In genomic region chr2:9905995-9906394, GRCm38 (mm10) we compare ENCODE assay signal across 8 mouse cellular contexts. TPM values are rescaled to one million over a fixed set of nuclear protein-coding genes. Genes with fewer than 3 reads are reported as not detected.
A peak's percentile ranks its signal among the peaks of the same experiment; 100 is the strongest.
DNase-seq lines count a peak whose midpoint lies in the region; ATAC-seq and TF ChIP-seq lines count a peak whose summit lies in the region.

No protein-coding gene starts in this region.

- H3K9me3 ChIP-seq in heart, embryonic 14.5 days (ENCODE audit: control insufficient read depth, low read length): no peaks in the 10 kb centered on the region
- no peaks in the 10 kb centered on the region for H3K9me3 ChIP-seq in G1E (replicated peaks)
- H3K9me3 ChIP-seq in embryonic facial prominence, embryonic 14.5 days (ENCODE audit: control insufficient read depth, low read length): no peaks in the 10 kb centered on the region

- H3K9ac ChIP-seq in heart, embryonic 14.5 days (ENCODE audit: low read length): no peak overlapping the region
- H3K9ac ChIP-seq in embryonic facial prominence, embryonic 14.5 days (ENCODE audit: low read depth, low read length): no peak overlapping the region

- H3K4me3 ChIP-seq in heart, embryonic 14.5 days (ENCODE audit: control insufficient read depth in 1 of 2, insufficient read depth in 1 of 2, low read depth in 1 of 2, low read length in 2 of 2): peak overlapping the region; percentile 14 to 20
- H3K4me3 ChIP-seq in G1E (ENCODE audit: low read depth, low read length): peak overlapping the region; percentile 59; the same call in 1 of the 2 replicates
- H3K4me3 ChIP-seq in embryonic facial prominence, embryonic 14.5 days (ENCODE audit: low read depth, low read length): peak overlapping the region; percentile 7

- no peak for TF ChIP-seq CTCF in G1E (IDR thresholded peaks at IDR 0.05; ENCODE audit: low read depth, low read length)

- no peaks in the 10 kb centered on the region for H3K36me3 ChIP-seq in heart, embryonic 14.5 days (ENCODE audit: control insufficient read depth, insufficient read depth, low read length)
- no peaks in the 10 kb centered on the region for H3K36me3 ChIP-seq in G1E (replicated peaks)
- no peaks in the 10 kb centered on the region for H3K36me3 ChIP-seq in embryonic facial prominence, embryonic 14.5 days (ENCODE audit: control insufficient read depth, insufficient read depth, low read length)

- no peaks in the 10 kb centered on the region for H3K27me3 ChIP-seq in heart, embryonic 14.5 days (ENCODE audit: control insufficient read depth, insufficient read depth, low read length)
- H3K27me3 ChIP-seq in G1E (ENCODE audit: insufficient read depth, low read length): peaks cover 9% of the 10 kb centered on the region; the same call in 1 of the 2 replicates
- peaks cover 5% of the 10 kb centered on the region; the same call in 1 of the 2 replicates for H3K27me3 ChIP-seq in embryonic facial prominence, embryonic 14.5 days (replicated peaks; ENCODE audit: control insufficient read depth, insufficient read depth, low read length)

- peaks cover 4 to 6% of the 10 kb centered on the region in 2 experiments; a peak in 2 of 4 replicates for H3K4me1 ChIP-seq in heart, embryonic 14.5 days (ENCODE audit: control insufficient read depth in 2 of 2, insufficient read depth in 2 of 2, low read length in 2 of 2)
- peaks cover 35% of the 10 kb centered on the region for H3K4me1 ChIP-seq in G1E (ENCODE audit: insufficient read depth, low read depth, low read length)
- no peaks in the 10 kb centered on the region for H3K4me1 ChIP-seq in embryonic facial prominence, embryonic 14.5 days (ENCODE audit: control insufficient read depth, insufficient read depth, low read length)

- intact Hi-C loops in left cerebral cortex, postnatal 4 days (cut with DNase I): no loop called here

- no peak overlapping the region for H3K27ac ChIP-seq in heart, embryonic 14.5 days (replicated peaks in 1 of 2; ENCODE audit: control insufficient read depth in 1 of 2, insufficient read depth in 1 of 2, low read depth in 2 of 2, low read length in 2 of 2)
- no peak overlapping the region for H3K27ac ChIP-seq in embryonic facial prominence, embryonic 14.5 days (replicated peaks; ENCODE audit: low read depth, low read length)

- no peak for ATAC-seq in heart, embryonic 14.5 days (ENCODE audit: insufficient number of reproducible peaks, insufficient read depth, low FRiP score, low read depth)
- ATAC-seq in G1E (ENCODE audit: extremely low read depth, insufficient number of reproducible peaks, low FRiP score, poor library complexity, severe bottlenecking): peak; percentile 60
- ATAC-seq in embryonic facial prominence, embryonic 14.5 days (ENCODE audit: low read depth): no peak

- DNase-seq in heart, postnatal 4 days: no peak
- peak; percentile 45 for DNase-seq in G1E (ENCODE audit: low spot score)
- no peak for DNase-seq in embryonic facial prominence, embryonic 14.5 days (ENCODE audit: low spot score)
- peak; percentile 38 for DNase-seq in liver
- no peak for DNase-seq in cerebellum, adult 8-10 months
- DNase-seq in left cerebral cortex, postnatal 4 days: no peak
- DNase-seq in layer of hippocampus, adult 8-10 months (ENCODE audit: low spot score in 2 of 2): no peak

- peak overlapping the region; percentile 63 for H3K4me2 ChIP-seq in heart, embryonic 14.5 days (ENCODE audit: low read length)
- peak overlapping the region; percentile 43 for H3K4me2 ChIP-seq in embryonic facial prominence, embryonic 14.5 days (ENCODE audit: low read depth, low read length)

- 2% methylated on average over 11 of the region's 11 CpGs for WGBS in heart, embryonic 14.5 days
- WGBS in embryonic facial prominence, embryonic 14.5 days: 9% methylated on average over 10 of the region's 11 CpGs

RNA-seq across cellular contexts. Expression of gene Gata3, which starts 16.2 kb away (rescaled TPM):
- polyA plus RNA-seq in heart, embryonic 14.5 days (2014; fragmentation: Nextera tagmentation; extraction: Ambion mirVana): 2.4 and 3.1 TPM in 2 replicates
- total RNA-seq in heart, postnatal 4 days (2021): 1 to 10 TPM; 1.0 to 1.1 TPM
- 13.5 and 19.2 TPM in 2 replicates for total RNA-seq in G1E (2014; fragmentation: Nextera tagmentation)
- total RNA-seq in G1E (2017): 1.9 TPM in 2 replicates
- 17.8 and 18.4 TPM in 2 replicates for polyA plus RNA-seq in G1E (2012)
- polyA plus RNA-seq in embryonic facial prominence, embryonic 14.5 days (2014; fragmentation: Nextera tagmentation; extraction: Ambion mirVana): 15.7 and 23.1 TPM in 2 replicates
- 1 to 10 TPM; 1.0 to 1.5 TPM for total RNA-seq in left cerebral cortex, postnatal 4 days (2021)
- under 1 TPM in 2 of 4 experiments, not detected in 2; 0.09 to 0.47 TPM for total RNA-seq in layer of hippocampus, adult 8-10 months (2022)

RNA-seq across cellular contexts. Expression of gene 9230102O04Rik, which starts 16.7 kb away (rescaled TPM):
- not detected in 2 replicates for polyA plus RNA-seq in heart, embryonic 14.5 days (2014; fragmentation: Nextera tagmentation; extraction: Ambion mirVana)
- total RNA-seq in heart, postnatal 4 days (2021): not detected
- total RNA-seq in G1E (2014; fragmentation: Nextera tagmentation) (12.2 and 13.6 TPM in 2 replicates), G1E (2017) (3.9 and 5.0 TPM in 2 replicates)
- 2.9 and 4.9 TPM in 2 replicates for polyA plus RNA-seq in G1E (2012)
- 0.97 TPM in 1 of 2 replicates, not detected in the other for polyA plus RNA-seq in embryonic facial prominence, embryonic 14.5 days (2014; fragmentation: Nextera tagmentation; extraction: Ambion mirVana)
- total RNA-seq in left cerebral cortex, postnatal 4 days (2021): not detected
- total RNA-seq in layer of hippocampus, adult 8-10 months (2022): not detected

RNA-seq across cellular contexts. Expression of gene 4930412O13Rik, which starts 24.9 kb away (rescaled TPM):
- polyA plus RNA-seq in heart, embryonic 14.5 days (2014; fragmentation: Nextera tagmentation; extraction: Ambion mirVana): 0.57 TPM in 1 of 2 replicates, not detected in the other
- total RNA-seq in heart, postnatal 4 days (2021): not detected
- total RNA-seq in G1E (2014; fragmentation: Nextera tagmentation) (not detected in 2 replicates), G1E (2017) (not detected in 2 replicates)
- not detected in 2 replicates for polyA plus RNA-seq in G1E (2012)
- 0.29 and 0.34 TPM in 2 replicates for polyA plus RNA-seq in embryonic facial prominence, embryonic 14.5 days (2014; fragmentation: Nextera tagmentation; extraction: Ambion mirVana)
- not detected for total RNA-seq in left cerebral cortex, postnatal 4 days (2021)
- not detected for total RNA-seq in layer of hippocampus, adult 8-10 months (2022)

Comparison
In these comparisons a context has a peak if more than half of its experiments do, and no peak if none do; other contexts are left out.
1. H3K4me3 ChIP-seq: peak in every context shown above with its lines; median percentile 59 in G1E; 17 in heart, embryonic 14.5 days; 7 in embryonic facial prominence, embryonic 14.5 days.
2. DNase-seq: peak in G1E (single experiment) and liver (single experiment); none in heart, postnatal 4 days (single experiment), embryonic facial prominence, embryonic 14.5 days (single experiment), cerebellum, adult 8-10 months (single experiment), left cerebral cortex, postnatal 4 days (single experiment) and layer of hippocampus, adult 8-10 months (0 of 2).
3. RNA of gene 9230102O04Rik, which starts 16.7 kb away (total RNA-seq): 3.9 to 13.6 TPM in G1E; not detected in heart, postnatal 4 days, not detected in left cerebral cortex, postnatal 4 days and not detected in layer of hippocampus, adult 8-10 months; every median in the first group is over 4 times any median in the second.